Mouse (Mus musculus): ENCODE measurements around the gene Grin3a.
A peak's percentile ranks its signal among the peaks of the same experiment; 100 is the strongest.

- TF ChIP-seq CTCF (IDR thresholded peaks at IDR 0.05; ENCODE audit: low read depth, low read length): no peak
- peak; percentile 85; the same call in 1 of the 2 replicates for TF ChIP-seq POLR2A (IDR thresholded peaks at IDR 0.05; ENCODE audit: extremely low read depth, insufficient read depth, low read length)
Measured at GRCm38 (mm10) chr4:49631319-49632138, 214.0 kb downstream of the Grin3a start, which contains the start of gene Rnf20.
